Mouse (Mus musculus) T-helper 17 cell (primary cell): ENCODE results near the gene Alg12.

Experiments used
- in situ Hi-C, 2 experiments: fragments of 300-600 bp; cut with MboI, MseI; formaldehyde crosslinking; loops; 1 replicate in 1 of 2; 2 replicates in 1 of 2; pipeline ENCODE4 v1.15.1; 2025; ENCODE audit warnings: high pct_unique_total_duplicates in 2 of 2

The Alg12 gene

GRCm38 (mm10) chr15:88855896-88856417, 36.8 kb upstream of the Alg12 start:
- in situ Hi-C loops, result no loop called here

GRCm38 (mm10) chr15:88854969-88855830, 36.1 kb upstream of the Alg12 start:
- in situ Hi-C loops, result no loop called here

- in situ Hi-C loops, result no loop called here
Observed at GRCm38 (mm10) chr15:88854119-88854968, 35.2 kb upstream of the Alg12 start.

- in situ Hi-C loops, result no loop called here
Observed at GRCm38 (mm10) chr15:88853106-88853505, 34.0 kb upstream of the Alg12 start.

DNA sequence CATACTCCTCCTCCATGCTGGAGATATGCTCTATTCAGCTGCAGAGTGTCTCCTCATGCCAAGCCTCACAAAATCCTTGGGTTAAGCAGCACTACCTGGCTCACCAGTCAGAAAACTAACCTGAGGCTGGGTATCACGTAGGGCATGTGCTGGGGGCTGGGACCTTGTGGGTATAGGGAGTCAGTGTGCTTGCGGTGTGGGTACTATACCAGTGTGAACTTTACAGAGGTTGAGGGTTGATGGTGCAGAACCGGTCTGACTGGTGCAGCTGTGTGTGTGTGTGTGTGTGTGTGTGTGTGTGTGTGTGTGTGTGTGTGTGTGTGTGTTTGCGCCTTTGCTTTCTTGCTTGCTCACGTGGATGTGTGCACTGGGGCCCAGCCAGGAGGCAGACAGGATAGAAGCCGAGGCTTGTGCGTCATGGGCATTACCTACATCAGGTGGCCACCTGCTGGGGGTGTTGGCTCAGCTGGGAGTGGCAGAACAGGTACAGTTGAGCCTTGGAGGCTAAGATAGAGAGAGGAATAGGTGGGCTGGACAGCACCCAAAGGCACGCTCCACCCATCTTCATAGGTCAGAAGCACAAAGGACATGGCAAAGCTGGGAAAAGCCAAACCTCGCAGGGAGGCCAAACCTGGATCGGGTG, 32.5 kb upstream of the Alg12 start:
- in situ Hi-C loops, result no loop called here

- in situ Hi-C loops, result no loop called here
Observed at GRCm38 (mm10) chr15:88851076-88851475, 32.0 kb upstream of the Alg12 start.

DNA sequence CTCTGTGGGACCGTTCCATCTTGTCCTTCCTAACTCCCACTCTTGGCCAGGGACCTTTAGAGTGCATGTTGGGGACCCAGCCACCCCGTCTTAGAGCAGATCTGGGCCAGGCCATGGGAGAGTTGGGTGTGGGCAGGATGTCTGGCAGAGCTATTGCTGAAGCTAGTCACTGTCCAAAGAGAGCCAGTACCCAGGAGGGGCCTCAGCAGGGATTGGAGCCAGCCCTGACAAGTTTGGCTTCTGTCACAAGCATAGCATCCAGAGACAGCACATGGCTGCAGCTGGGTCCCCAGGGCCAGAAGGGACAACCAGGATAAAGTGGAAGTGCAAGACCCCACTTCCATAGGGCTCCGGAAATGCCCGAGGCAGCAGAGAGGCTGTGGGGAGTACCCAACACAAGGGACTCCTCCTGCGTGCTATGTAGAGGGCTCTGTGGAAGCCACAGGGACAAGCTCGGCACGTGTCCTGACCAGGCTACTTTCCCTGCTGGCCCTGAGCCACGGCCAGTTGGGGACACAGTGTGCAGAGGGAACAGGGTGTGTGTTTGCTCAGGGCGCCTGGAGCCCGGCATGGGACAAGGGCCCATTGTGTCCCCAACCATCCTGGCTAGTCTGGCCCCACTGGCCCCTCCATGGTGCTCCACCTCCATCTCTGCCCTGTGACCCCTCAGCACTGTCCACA, 31.2 kb upstream of the Alg12 start:
- in situ Hi-C loops, result no loop called here

DNA sequence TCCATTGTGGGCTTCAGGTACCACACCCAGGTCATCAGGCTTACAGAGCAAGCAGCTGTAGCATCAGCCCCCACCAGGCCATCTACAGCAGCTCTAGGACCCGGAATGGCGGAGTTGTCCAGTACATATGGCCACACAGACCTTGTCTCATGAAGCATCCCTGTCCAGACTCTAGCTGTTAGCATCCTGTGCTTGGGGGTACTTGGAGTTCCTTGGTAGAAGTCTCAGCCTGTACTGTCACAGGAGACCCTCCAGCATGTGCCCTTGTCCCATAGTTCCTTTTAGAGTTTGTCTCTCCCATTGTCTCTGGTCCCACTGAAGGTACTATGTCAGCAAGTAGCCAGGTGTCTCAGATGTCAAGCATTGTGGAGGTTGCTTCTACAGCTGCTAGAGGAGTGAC, 30.5 kb upstream of the Alg12 start:
- in situ Hi-C loops, result no loop called here

DNA sequence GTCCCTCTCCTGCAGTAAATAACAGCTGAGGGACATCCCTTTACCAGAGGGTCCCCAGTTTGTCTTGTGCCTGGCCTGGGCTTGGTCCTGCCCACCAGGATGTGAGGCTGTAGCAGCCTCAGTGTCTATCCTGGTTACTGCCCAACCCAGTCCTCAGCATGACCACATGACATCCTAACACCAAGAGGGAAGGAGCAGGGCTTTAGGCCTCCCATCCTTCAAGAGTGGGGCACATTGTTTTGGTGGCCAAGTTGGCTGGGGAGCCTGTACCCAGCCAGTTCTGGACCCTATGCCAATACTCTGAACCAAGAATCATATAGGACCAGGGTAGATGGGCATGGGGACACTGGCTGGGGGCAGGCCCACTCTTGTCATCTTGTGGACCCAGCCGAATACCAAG, 29.5 kb upstream of the Alg12 start:
- in situ Hi-C loops, result no loop called here

GRCm38 (mm10) chr15:88844966-88845365, 25.8 kb upstream of the Alg12 start:
- in situ Hi-C loops, result no loop called here

DNA sequence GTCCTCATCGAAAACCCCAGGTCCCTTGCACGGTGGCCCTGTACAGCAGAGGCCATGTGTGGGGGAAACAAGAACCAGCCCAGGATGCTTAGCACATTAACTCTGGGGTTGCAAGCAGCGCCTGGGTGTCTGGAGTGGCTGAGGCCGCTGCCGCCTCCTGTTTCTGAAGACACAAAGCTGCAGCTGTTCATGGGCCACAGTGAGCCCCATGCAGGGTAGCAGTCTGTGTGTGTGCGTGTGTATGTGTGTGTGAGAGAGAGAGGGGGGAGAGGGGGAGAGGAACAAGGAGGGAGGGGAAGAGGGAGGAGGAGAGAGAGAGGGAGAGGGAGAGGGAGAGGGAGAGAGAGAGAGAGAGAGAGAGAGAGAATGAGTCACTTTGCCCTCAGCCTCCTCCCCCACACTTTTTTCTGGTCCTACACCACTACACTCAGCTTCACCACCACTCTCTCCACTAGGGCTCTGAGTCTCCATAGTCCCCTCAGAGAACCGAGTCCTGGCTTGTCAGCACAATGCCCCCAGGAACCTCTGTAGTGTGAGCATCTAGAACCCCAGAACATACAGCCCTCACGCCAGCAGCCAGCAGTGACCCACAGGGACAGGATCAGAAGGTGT, 24.5 kb upstream of the Alg12 start:
- in situ Hi-C loops, result no loop called here

GRCm38 (mm10) chr15:88842300-88842673, 23.2 kb upstream of the Alg12 start:
- in situ Hi-C loops, result no loop called here

DNA sequence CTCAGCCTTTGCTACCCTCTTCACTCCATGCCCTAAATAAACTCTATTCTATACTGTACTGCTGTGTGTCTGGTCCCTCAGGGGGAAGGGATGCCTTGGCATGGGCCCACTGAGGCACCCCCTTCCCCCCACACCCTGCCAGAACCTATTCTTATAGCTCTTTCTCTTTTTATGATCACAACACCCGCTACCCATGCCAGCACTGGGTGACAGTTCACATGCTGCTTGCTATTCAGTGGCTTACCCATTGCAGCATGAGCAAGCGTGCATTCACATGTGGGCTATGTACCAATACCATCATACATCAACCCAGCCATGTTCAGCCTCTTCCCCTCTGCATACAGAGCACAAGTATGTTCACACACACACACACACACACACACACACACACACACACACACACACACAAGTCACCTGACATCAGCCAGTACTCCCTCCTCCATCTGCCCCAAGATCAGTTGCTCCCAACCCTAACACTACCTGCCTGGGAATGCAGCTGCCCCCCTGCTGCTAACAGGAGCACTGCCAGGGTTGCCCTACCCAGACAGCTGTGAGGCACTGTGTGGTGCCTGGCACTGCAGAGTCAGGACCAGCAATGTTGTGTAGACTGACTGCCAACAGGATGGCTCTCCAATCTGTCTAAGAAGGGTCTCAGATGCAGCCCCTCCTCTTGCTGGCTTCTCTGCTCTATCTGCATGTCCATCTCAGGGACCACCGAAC, 22.6 kb upstream of the Alg12 start:
- in situ Hi-C loops, result no loop called here

- in situ Hi-C loops, result no loop called here
Observed at GRCm38 (mm10) chr15:88841160-88841559, 22.0 kb upstream of the Alg12 start.

DNA sequence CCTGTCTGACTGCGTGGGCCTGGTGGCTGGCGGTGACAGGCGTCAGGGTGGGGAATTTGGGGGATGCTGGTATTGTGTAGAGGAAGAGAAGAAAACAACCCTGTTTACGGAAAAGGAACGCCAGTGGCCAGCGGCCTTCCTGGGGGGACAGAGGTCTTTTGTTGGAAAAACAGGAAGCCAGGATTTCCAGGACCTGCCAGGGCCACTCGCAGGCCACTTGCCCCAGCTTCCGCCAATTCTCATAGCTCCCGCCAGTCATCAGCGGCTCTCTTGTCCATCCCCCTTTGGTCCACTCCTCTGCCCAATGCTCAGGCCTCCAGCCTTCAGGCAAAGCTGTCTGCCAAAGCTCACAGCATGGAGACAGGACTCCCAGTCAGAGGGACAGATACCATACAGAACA, 21.0 kb upstream of the Alg12 start:
- in situ Hi-C loops, result no loop called here

GRCm38 (mm10) chr15:88839271-88839670, 20.2 kb upstream of the Alg12 start:
- in situ Hi-C loops, result no loop called here

GRCm38 (mm10) chr15:88837977-88838376, 18.9 kb upstream of the Alg12 start:
- in situ Hi-C loops, result no loop called here

- in situ Hi-C loops, result no loop called here
Observed at GRCm38 (mm10) chr15:88837199-88837932, 18.2 kb upstream of the Alg12 start.

- in situ Hi-C loops, result no loop called here
Observed at GRCm38 (mm10) chr15:88836571-88836970, 17.5 kb upstream of the Alg12 start.

DNA sequence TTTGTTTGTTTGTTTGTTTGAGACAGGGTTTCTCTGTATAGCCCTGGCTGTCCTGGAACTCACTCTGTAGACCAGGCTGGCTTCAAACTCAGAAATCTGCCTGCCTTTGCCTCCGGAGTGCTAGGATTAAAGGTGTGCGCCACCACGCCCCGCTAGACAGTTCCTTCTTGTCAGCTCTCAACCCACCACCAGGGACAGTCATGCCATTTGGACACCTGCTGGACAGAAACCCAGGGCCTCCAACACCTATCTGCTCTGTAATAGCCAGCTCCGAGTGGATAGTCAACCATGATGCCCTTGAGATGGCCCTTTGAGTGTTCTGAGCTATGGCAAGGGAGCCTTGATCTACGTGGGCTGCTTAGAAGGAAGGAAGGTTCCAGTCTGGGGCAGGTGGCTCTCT, 16.9 kb upstream of the Alg12 start:
- in situ Hi-C loops, result no loop called here
